9 mouse cellular contexts compared by ENCODE assay signal in genomic region chr11:23498609-23499008, GRCm38 (mm10). TPM values are rescaled to one million over a fixed set of nuclear protein-coding genes. Genes with fewer than 3 reads are reported as not detected.
DNase-seq lines count a peak whose midpoint lies in the region; ATAC-seq and TF ChIP-seq lines count a peak whose summit lies in the region.
"Had no signal": no experiment of that assay in that cellular context is flagged by ENCODE, and none has a peak within 500 bp of the region (broad histone marks: within the 10 kb centered on the region; RNA-seq: fewer than 3 reads in every experiment).

No protein-coding gene starts in this region.

- DNase-seq in lung, postnatal 0 days (ENCODE audit: low spot score), result no peak
- no peak for DNase-seq in lung, postnatal 14 days
- peak; percentile 42 for DNase-seq in forebrain, embryonic 14.5 days (ENCODE audit: low spot score)
- no peak for DNase-seq in liver, embryonic 13.5 days
- no peak for DNase-seq in ovary, postnatal 14 days (ENCODE audit: low spot score)
- no peak for DNase-seq in kidney, adult 9 months
- DNase-seq in urinary bladder, postnatal 36 days (ENCODE audit: low spot score in 2 of 2), result no peak

- TF ChIP-seq EP300 in lung, postnatal 0 days (IDR thresholded peaks at IDR 0.05), result no peak

- H3K36me3 ChIP-seq in lung, postnatal 0 days (ENCODE audit: insufficient read depth, low read length), result no peaks in the 10 kb centered on the region; the same call in 1 of the 2 replicates
- H3K36me3 ChIP-seq in forebrain, embryonic 14.5 days (ENCODE audit: control insufficient read depth, insufficient read depth, low read length), result peaks cover 19% of the 10 kb centered on the region
- H3K36me3 ChIP-seq in liver, embryonic 13.5 days, result peaks cover 22% of the 10 kb centered on the region
- H3K36me3 ChIP-seq in stomach, embryonic 15.5 days, result peaks cover 6% of the 10 kb centered on the region; the same call in 1 of the 2 replicates

- H3K4me2 ChIP-seq in lung, postnatal 0 days (replicated peaks; ENCODE audit: low read depth, low read length), result peak overlapping the region; percentile 72
- peak overlapping the region; percentile 52 for H3K4me2 ChIP-seq in forebrain, embryonic 14.5 days (ENCODE audit: low read length)
- H3K4me2 ChIP-seq in liver, embryonic 13.5 days, result peak overlapping the region; percentile 86
- peak overlapping the region; percentile 74 for H3K4me2 ChIP-seq in stomach, embryonic 15.5 days

- H3K9ac ChIP-seq in lung, postnatal 0 days (replicated peaks; ENCODE audit: low read depth), result no peak overlapping the region
- H3K9ac ChIP-seq in forebrain, embryonic 14.5 days (ENCODE audit: low read length), result peak overlapping the region; percentile 67
- peak overlapping the region; percentile 76 for H3K9ac ChIP-seq in liver, embryonic 13.5 days
- no peak overlapping the region for H3K9ac ChIP-seq in stomach, embryonic 15.5 days

- H3K27me3 ChIP-seq in lung, postnatal 0 days (replicated peaks; ENCODE audit: insufficient read depth, low read length), result no peaks in the 10 kb centered on the region
- no peaks in the 10 kb centered on the region for H3K27me3 ChIP-seq in forebrain, embryonic 14.5 days (replicated peaks; ENCODE audit: control insufficient read depth, insufficient read depth, low read length)
- H3K27me3 ChIP-seq in liver, embryonic 13.5 days, result no peaks in the 10 kb centered on the region
- H3K27me3 ChIP-seq in stomach, embryonic 15.5 days (replicated peaks), result no peaks in the 10 kb centered on the region

- peak overlapping the region; percentile 33; the same call in 1 of the 2 replicates for H3K4me3 ChIP-seq in lung, postnatal 0 days (ENCODE audit: low read depth, low read length)
- H3K4me3 ChIP-seq in forebrain, embryonic 14.5 days (ENCODE audit: low read depth, low read length), result peak overlapping the region; percentile 85
- peak overlapping the region; percentile 67 for H3K4me3 ChIP-seq in liver, embryonic 13.5 days (replicated peaks)
- peak overlapping the region; percentile 90 for H3K4me3 ChIP-seq in stomach, embryonic 15.5 days (replicated peaks)

- H3K4me1 ChIP-seq in lung, postnatal 0 days (ENCODE audit: insufficient read depth, low read depth, low read length), result peaks cover 9% of the 10 kb centered on the region; the same call in 1 of the 2 replicates
- H3K4me1 ChIP-seq in forebrain, embryonic 14.5 days (ENCODE audit: control insufficient read depth, insufficient read depth, low read length), result peaks cover 14% of the 10 kb centered on the region
- peaks cover 35% of the 10 kb centered on the region for H3K4me1 ChIP-seq in liver, embryonic 13.5 days (replicated peaks)
- H3K4me1 ChIP-seq in stomach, embryonic 15.5 days, result peaks cover 12% of the 10 kb centered on the region; the same call in 1 of the 2 replicates

- no peak for ATAC-seq in lung, postnatal 0 days
- ATAC-seq in forebrain, embryonic 14.5 days, result no peak
- no peak for ATAC-seq in liver, embryonic 13.5 days (ENCODE audit: low read depth)
- ATAC-seq in stomach, embryonic 15.5 days (ENCODE audit: insufficient read depth, low FRiP score, low read depth), result no peak

- WGBS in lung, postnatal 0 days, result 33% methylated on average over 5 of the region's 5 CpGs
- WGBS in forebrain, embryonic 14.5 days, result 50% methylated on average over 5 of the region's 5 CpGs
- 16% methylated on average over 5 of the region's 5 CpGs for WGBS in liver, embryonic 13.5 days (ENCODE audit: insufficient replicate concordance)
- 38% methylated on average over 5 of the region's 5 CpGs for WGBS in stomach, embryonic 15.5 days

- TF ChIP-seq CTCF in lung, postnatal 0 days (IDR thresholded peaks at IDR 0.05), result no peak

- H3K27ac ChIP-seq in lung, postnatal 0 days (ENCODE audit: low read length), result no peak overlapping the region
- peak overlapping the region; percentile 97 for H3K27ac ChIP-seq in forebrain, embryonic 14.5 days (ENCODE audit: low read depth, low read length)
- peak overlapping the region; percentile 75 for H3K27ac ChIP-seq in liver, embryonic 13.5 days
- peak overlapping the region; percentile 77; the same call in 1 of the 2 replicates for H3K27ac ChIP-seq in stomach, embryonic 15.5 days

- H3K9me3 ChIP-seq in lung, postnatal 0 days (ENCODE audit: low read length), result no peaks in the 10 kb centered on the region
- H3K9me3 ChIP-seq in forebrain, embryonic 14.5 days (replicated peaks; ENCODE audit: control insufficient read depth, low read length), result no peaks in the 10 kb centered on the region
- H3K9me3 ChIP-seq in liver, embryonic 13.5 days (replicated peaks), result no peaks in the 10 kb centered on the region
- no peaks in the 10 kb centered on the region for H3K9me3 ChIP-seq in stomach, embryonic 15.5 days

RNA-seq across cellular contexts. Expression of gene Ahsa2, which starts 0.8 kb away (rescaled TPM):
- polyA plus RNA-seq in lung, postnatal 0 days (2015; fragmentation: Nextera tagmentation; extraction: Ambion mirVana), result 22.0 and 27.7 TPM in 2 replicates
- 134 and 149 TPM in 2 replicates for polyA plus RNA-seq in forebrain, embryonic 14.5 days (2014; fragmentation: Nextera tagmentation; extraction: Ambion mirVana)
- 30.0 and 43.5 TPM in 2 replicates for polyA plus RNA-seq in liver, embryonic 13.5 days (2015; fragmentation: Nextera tagmentation; extraction: Ambion mirVana)
- 65.1 and 66.9 TPM in 2 replicates for polyA plus RNA-seq in stomach, embryonic 15.5 days (2015; fragmentation: Nextera tagmentation; extraction: Ambion mirVana)

RNA-seq across cellular contexts. Expression of gene 1700093K21Rik, which starts 22.3 kb away (rescaled TPM):
- polyA plus RNA-seq in lung, postnatal 0 days (2015; fragmentation: Nextera tagmentation; extraction: Ambion mirVana), result 0.14 and 0.20 TPM in 2 replicates
- not detected in 2 replicates for polyA plus RNA-seq in forebrain, embryonic 14.5 days (2014; fragmentation: Nextera tagmentation; extraction: Ambion mirVana)
- polyA plus RNA-seq in liver, embryonic 13.5 days (2015; fragmentation: Nextera tagmentation; extraction: Ambion mirVana), result not detected in 2 replicates
- not detected in 2 replicates for polyA plus RNA-seq in stomach, embryonic 15.5 days (2015; fragmentation: Nextera tagmentation; extraction: Ambion mirVana)
- polyA plus RNA-seq: large intestine, adult 2 months had no signal

Comparison
In these comparisons a context has a peak if more than half of its experiments do, and no peak if none do; other contexts are left out.
1. H3K4me3 ChIP-seq: peak in every context shown above with its lines; median percentile 90 in stomach, embryonic 15.5 days; 85 in forebrain, embryonic 14.5 days; 67 in liver, embryonic 13.5 days; 33 in lung, postnatal 0 days.
2. H3K9ac ChIP-seq: peak in forebrain, embryonic 14.5 days (single experiment) and liver, embryonic 13.5 days (single experiment); none in lung, postnatal 0 days (single experiment) and stomach, embryonic 15.5 days (single experiment).
3. Peak in every context shown above with its lines, with median percentiles within 50 percentile points of each other: H3K4me2 ChIP-seq.